ENCODE assay signal across 34 mouse cellular contexts in genomic region chr9:70979171-70979570, GRCm38 (mm10). TPM values are rescaled to one million over a fixed set of nuclear protein-coding genes. Genes with fewer than 3 reads are reported as not detected.
"Had no signal": no experiment of that assay in that cellular context is flagged by ENCODE, and none has a peak within 500 bp of the region (broad histone marks: within the 10 kb centered on the region; RNA-seq: fewer than 3 reads in every experiment).

No protein-coding gene starts in this region.

- H3K27me3 ChIP-seq: limb, embryonic 12.5 days; limb, embryonic 13.5 days; limb, embryonic 15.5 days; liver, embryonic 12.5 days; liver, embryonic 13.5 days; liver, embryonic 15.5 days; lung, embryonic 15.5 days; megakaryocyte, embryonic 14.5 days; midbrain, embryonic 12.5 days; midbrain, embryonic 13.5 days; midbrain, embryonic 15.5 days; neural tube, embryonic 12.5 days had no signal

- H3K4me1 ChIP-seq: limb, embryonic 10.5 days; lung, embryonic 15.5 days; midbrain, embryonic 12.5 days; midbrain, embryonic 13.5 days; midbrain, embryonic 15.5 days; neural tube, embryonic 12.5 days had no signal

- DNase-seq: left cerebral cortex, postnatal 4 days; liver; liver, embryonic 13.5 days; liver, postnatal 0 days; lung, adult 18-20 months; lung, adult 2 months; lung, embryonic 14.5 days; lung, postnatal 10 days; lung, postnatal 14 days; lung, postnatal 36 days; lung, postnatal 4 days; midbrain, embryonic 14.5 days had no signal

- H3K4me3 ChIP-seq: limb, embryonic 10.5 days; limb, embryonic 12.5 days; limb, embryonic 13.5 days; limb, embryonic 15.5 days; liver, embryonic 12.5 days; liver, embryonic 13.5 days; liver, embryonic 15.5 days; lung, embryonic 15.5 days; midbrain, embryonic 12.5 days; midbrain, embryonic 13.5 days; midbrain, embryonic 15.5 days; myocyte; neural tube, embryonic 12.5 days had no signal

- H3K27ac ChIP-seq: limb, embryonic 10.5 days; limb, embryonic 12.5 days; limb, embryonic 13.5 days; limb, embryonic 15.5 days; liver, embryonic 12.5 days; liver, embryonic 13.5 days; liver, embryonic 14.5 days; liver, embryonic 15.5 days; lung, embryonic 15.5 days; macrophage; midbrain, embryonic 12.5 days; midbrain, embryonic 13.5 days; midbrain, embryonic 15.5 days; neural tube, embryonic 12.5 days had no signal

- H3K36me3 ChIP-seq: limb, embryonic 10.5 days; limb, embryonic 12.5 days; limb, embryonic 13.5 days; limb, embryonic 15.5 days; liver, embryonic 12.5 days; liver, embryonic 13.5 days; liver, embryonic 15.5 days; lung, embryonic 15.5 days; midbrain, embryonic 12.5 days; midbrain, embryonic 13.5 days; midbrain, embryonic 15.5 days; neural tube, embryonic 12.5 days had no signal

- H3K4me2 ChIP-seq: limb, embryonic 12.5 days; limb, embryonic 13.5 days; limb, embryonic 15.5 days; liver, embryonic 11.5 days; liver, embryonic 12.5 days; liver, embryonic 13.5 days; liver, embryonic 15.5 days; lung, embryonic 14.5 days; lung, embryonic 15.5 days; midbrain, embryonic 12.5 days; midbrain, embryonic 13.5 days; midbrain, embryonic 15.5 days; neural tube, embryonic 12.5 days had no signal

- H3K9ac ChIP-seq: limb, embryonic 12.5 days; limb, embryonic 13.5 days; limb, embryonic 15.5 days; liver, embryonic 12.5 days; liver, embryonic 13.5 days; liver, embryonic 14.5 days; liver, embryonic 15.5 days; liver, postnatal 0 days; lung, embryonic 14.5 days; lung, embryonic 15.5 days; midbrain, embryonic 12.5 days; midbrain, embryonic 13.5 days; midbrain, embryonic 15.5 days; neural tube, embryonic 12.5 days had no signal

- ATAC-seq: liver, embryonic 12.5 days; liver, postnatal 0 days; lung, postnatal 0 days; midbrain, embryonic 13.5 days; midbrain, embryonic 15.5 days; midbrain, embryonic 16.5 days had no signal

- H3K9me3 ChIP-seq: limb, embryonic 10.5 days; limb, embryonic 13.5 days; limb, embryonic 15.5 days; liver, embryonic 12.5 days; liver, embryonic 13.5 days; liver, embryonic 15.5 days; lung, embryonic 15.5 days; midbrain, embryonic 12.5 days; midbrain, embryonic 13.5 days; midbrain, embryonic 15.5 days; neural tube, embryonic 12.5 days had no signal

RNA-seq across cellular contexts. Expression of gene Lipc, which starts 27.1 kb away (rescaled TPM):
- total RNA-seq: left cerebral cortex, postnatal 4 days; megakaryocyte progenitor cell, adult 5-6 weeks; midbrain, postnatal 0 days; monocyte, adult 5-6 weeks had no signal
- polyA plus RNA-seq: limb, embryonic 10.5 days; limb, embryonic 12.5 days; limb, embryonic 13.5 days; midbrain, embryonic 12.5 days; midbrain, embryonic 13.5 days; midbrain, embryonic 14.5 days; midbrain, postnatal 0 days; neural tube, embryonic 11.5 days; neural tube, embryonic 12.5 days had no signal
